ENCODE assay signal across 12 mouse cellular contexts in genomic region chr12:105843243-105844005, GRCm38 (mm10). TPM values are rescaled to one million over a fixed set of nuclear protein-coding genes. Genes with fewer than 3 reads are reported as not detected.
DNase-seq lines count a peak whose midpoint lies in the region; ATAC-seq and TF ChIP-seq lines count a peak whose summit lies in the region.
"Had no signal": no experiment of that assay in that cellular context is flagged by ENCODE, and none has a peak within 500 bp of the region (broad histone marks: within the 10 kb centered on the region; RNA-seq: fewer than 3 reads in every experiment).

No protein-coding gene starts in this region.

- CTCF ChIA-PET in Patski (lab: Charles Lee), result interaction anchor here (1.0 kb wide), 1 partner anchor 9 kb away, joined by 3 read pairs; no protein-coding TSS in a partner anchor

- no peaks in the 10 kb centered on the region for H3K27me3 ChIP-seq in heart, adult 2 months (ENCODE audit: control insufficient read depth, insufficient read depth, low read length)
- H3K27me3 ChIP-seq in heart, embryonic 11.5 days (ENCODE audit: control insufficient read depth, insufficient read depth, low read length), result no peaks in the 10 kb centered on the region
- H3K27me3 ChIP-seq in Patski, result no peaks in the 10 kb centered on the region
- H3K27me3 ChIP-seq in cerebellum, adult 2 months (ENCODE audit: control insufficient read depth, insufficient read depth, low read length), result no peaks in the 10 kb centered on the region
- no peaks in the 10 kb centered on the region for H3K27me3 ChIP-seq in heart, postnatal 0 days (ENCODE audit: control insufficient read depth, insufficient read depth, low read length)
- no peaks in the 10 kb centered on the region for H3K27me3 ChIP-seq in stomach, postnatal 0 days (ENCODE audit: control insufficient read depth, insufficient read depth, low read length)
- H3K27me3 ChIP-seq: CH12.LX; embryonic facial prominence, embryonic 12.5 days had no signal

- H3K36me3 ChIP-seq in heart, adult 2 months (ENCODE audit: control insufficient read depth, insufficient read depth, low read length), result no peaks in the 10 kb centered on the region
- peaks cover 13% of the 10 kb centered on the region for H3K36me3 ChIP-seq in heart, embryonic 11.5 days (ENCODE audit: control insufficient read depth, insufficient read depth, low read length)
- peaks cover 25% of the 10 kb centered on the region for H3K36me3 ChIP-seq in heart, postnatal 0 days (replicated peaks; ENCODE audit: control insufficient read depth, insufficient read depth, low read length)
- no peaks in the 10 kb centered on the region; the same call in 1 of the 2 replicates for H3K36me3 ChIP-seq in stomach, postnatal 0 days (ENCODE audit: control insufficient read depth, insufficient read depth, low read length)

- no peak for ATAC-seq in heart, embryonic 11.5 days (replicated peaks; ENCODE audit: insufficient number of reproducible peaks, low FRiP score, low TSS enrichment)
- ATAC-seq in Patski, result peak; percentile 57
- ATAC-seq in heart, postnatal 0 days (ENCODE audit: insufficient read depth, low read depth), result no peak; the same call in 1 of the 2 replicates
- no peak for ATAC-seq in activated CD4-positive, CD25-positive, alpha-beta regulatory T cell, adult 4 months
- no peak for ATAC-seq in stomach, postnatal 0 days (ENCODE audit: low FRiP score, low TSS enrichment)
- ATAC-seq: lung, postnatal 0 days had no signal

- H3K4me2 ChIP-seq in heart, embryonic 11.5 days, result no peak overlapping the region
- no peak overlapping the region for H3K4me2 ChIP-seq in heart, postnatal 0 days (ENCODE audit: low read depth, low read length)
- H3K4me2 ChIP-seq in stomach, postnatal 0 days (replicated peaks; ENCODE audit: low read depth), result no peak overlapping the region
- H3K4me2 ChIP-seq: embryonic facial prominence, embryonic 12.5 days had no signal

- no peak for TF ChIP-seq CTCF in heart, adult 2 months (IDR thresholded peaks at IDR 0.05)
- no peak for TF ChIP-seq CTCF in Patski (IDR thresholded peaks at IDR 0.05)
- TF ChIP-seq CTCF in cerebellum, adult 2 months (IDR thresholded peaks at IDR 0.05; ENCODE audit: borderline replicate concordance, insufficient read depth, low read depth, low read length), result no peak
- no peak for TF ChIP-seq CTCF in heart, postnatal 0 days (IDR thresholded peaks at IDR 0.05; ENCODE audit: low read depth)
- no peak for TF ChIP-seq CTCF in stomach, postnatal 0 days (IDR thresholded peaks at IDR 0.05; ENCODE audit: low read depth)

- H3K79me2 ChIP-seq in heart, adult 2 months (replicated peaks; ENCODE audit: control insufficient read depth, insufficient read depth, low read length), result no peaks in the 10 kb centered on the region

- no peaks in the 10 kb centered on the region for H3K4me1 ChIP-seq in heart, adult 2 months (ENCODE audit: control insufficient read depth, insufficient read depth, low read length)
- H3K4me1 ChIP-seq in heart, embryonic 11.5 days (ENCODE audit: control insufficient read depth, insufficient read depth, low read length), result no peaks in the 10 kb centered on the region
- peaks cover 6% of the 10 kb centered on the region for H3K4me1 ChIP-seq in cerebellum, adult 2 months (ENCODE audit: control insufficient read depth, insufficient read depth, low read length)
- H3K4me1 ChIP-seq in heart, postnatal 0 days (ENCODE audit: control insufficient read depth, insufficient read depth), result peaks cover 9% of the 10 kb centered on the region; the same call in 1 of the 2 replicates
- no peaks in the 10 kb centered on the region for H3K4me1 ChIP-seq in stomach, postnatal 0 days (replicated peaks; ENCODE audit: control insufficient read depth, insufficient read depth)

- POLR2A ChIA-PET in Patski (lab: Charles Lee), result no interaction called here

- no peak overlapping the region for H3K27ac ChIP-seq in heart, adult 2 months
- H3K27ac ChIP-seq in heart, embryonic 11.5 days (ENCODE audit: low read depth, low read length), result no peak overlapping the region
- no peak overlapping the region for H3K27ac ChIP-seq in cerebellum, adult 2 months (ENCODE audit: insufficient read depth, low read length)
- H3K27ac ChIP-seq in heart, postnatal 0 days (ENCODE audit: low read depth), result peak overlapping the region; percentile 13; the same call in 1 of the 2 replicates
- no peak overlapping the region for H3K27ac ChIP-seq in stomach, postnatal 0 days (replicated peaks)
- H3K27ac ChIP-seq: embryonic facial prominence, embryonic 12.5 days had no signal

- no peak overlapping the region for H3K9ac ChIP-seq in heart, adult 2 months (ENCODE audit: low read depth, low read length)
- no peak overlapping the region for H3K9ac ChIP-seq in heart, embryonic 11.5 days (ENCODE audit: low read depth, low read length)
- H3K9ac ChIP-seq in heart, postnatal 0 days (replicated peaks; ENCODE audit: low read depth, low read length), result no peak overlapping the region
- no peak overlapping the region for H3K9ac ChIP-seq in stomach, postnatal 0 days (ENCODE audit: low read length)
- H3K9ac ChIP-seq: embryonic facial prominence, embryonic 12.5 days had no signal

- H3K4me3 ChIP-seq in heart, adult 2 months, result no peak overlapping the region
- H3K4me3 ChIP-seq in heart, embryonic 11.5 days (ENCODE audit: low read depth, low read length), result no peak overlapping the region
- no peak overlapping the region for H3K4me3 ChIP-seq in cerebellum, adult 2 months (replicated peaks; ENCODE audit: insufficient read depth, low read depth, low read length)
- no peak overlapping the region for H3K4me3 ChIP-seq in heart, postnatal 0 days (ENCODE audit: low read depth, low read length)
- H3K4me3 ChIP-seq in stomach, postnatal 0 days (ENCODE audit: low read depth, low read length), result no peak overlapping the region
- H3K4me3 ChIP-seq: embryonic facial prominence, embryonic 12.5 days had no signal

- intact Hi-C loops in heart, adult 2 months (cut with DNase I), result no loop called here

- in situ Hi-C loops in Patski (cut with MboI; ENCODE audit: low pct_unique_long_range_greater_than_20kb), result loop anchor here (5.0 kb wide), 2 partner anchors 119 to 214 kb away; no protein-coding TSS in a partner anchor

- TF ChIP-seq POLR2A in heart, adult 2 months (IDR thresholded peaks at IDR 0.05; ENCODE audit: insufficient read depth, low read depth, low read length), result no peak
- TF ChIP-seq POLR2A in cerebellum, adult 2 months (IDR thresholded peaks at IDR 0.05; ENCODE audit: borderline replicate concordance, insufficient read depth, low read length), result no peak

- 24% methylated on average over 12 of the region's 12 CpGs for WGBS in heart, adult 2 months
- WGBS in heart, embryonic 11.5 days (ENCODE audit: insufficient replicate concordance), result 69% methylated on average over 12 of the region's 12 CpGs
- 16% methylated on average over 12 of the region's 12 CpGs for WGBS in cerebellum, adult 2 months
- WGBS in heart, postnatal 0 days, result 20% methylated on average over 12 of the region's 12 CpGs
- WGBS in stomach, postnatal 0 days, result 53% methylated on average over 12 of the region's 12 CpGs

- TF ChIP-seq EP300 in heart, adult 2 months (IDR thresholded peaks at IDR 0.05; ENCODE audit: insufficient read depth, low read depth, low read length), result no peak
- TF ChIP-seq EP300 in heart, postnatal 0 days (IDR thresholded peaks at IDR 0.05; ENCODE audit: low read depth), result no peak
- no peak for TF ChIP-seq EP300 in stomach, postnatal 0 days (optimal IDR thresholded peaks at IDR 0.05)

- no peaks in the 10 kb centered on the region for H3K9me3 ChIP-seq in heart, embryonic 11.5 days (replicated peaks; ENCODE audit: control insufficient read depth, low read length)
- no peaks in the 10 kb centered on the region for H3K9me3 ChIP-seq in heart, postnatal 0 days (replicated peaks; ENCODE audit: control insufficient read depth, low read length)
- no peaks in the 10 kb centered on the region for H3K9me3 ChIP-seq in stomach, postnatal 0 days (ENCODE audit: control insufficient read depth, low read length)
- H3K9me3 ChIP-seq: embryonic facial prominence, embryonic 12.5 days had no signal

- DNase-seq in heart, adult 2 months, result peak; percentile 40 to 41
- DNase-seq in Patski (ENCODE audit: low read depth, low spot score), result no peak
- DNase-seq in cerebellum, adult 2 months, result peak; percentile 69 to 78
- DNase-seq in heart, postnatal 0 days (ENCODE audit: low spot score), result no peak
- DNase-seq in right cerebral cortex, postnatal 25 days, result no peak
- DNase-seq in stomach, postnatal 0 days (ENCODE audit: low spot score), result no peak
- DNase-seq: thymus, postnatal 14 days had no signal

RNA-seq across cellular contexts. Expression of gene Papola, which starts 58.9 kb away (rescaled TPM):
- total RNA-seq in heart, adult 2 months (2021), result 100 to 1,000 TPM; 124 to 127 TPM
- 35.3 and 81.5 TPM in 2 replicates for polyA plus RNA-seq in heart, adult 2 months (2012; rRNA removed)
- 136 and 148 TPM in 2 replicates for polyA plus RNA-seq in heart, embryonic 11.5 days (2014; fragmentation: Nextera tagmentation; extraction: Ambion mirVana)
- 117 TPM for polyA plus RNA-seq in Patski (2021)
- 99.3 and 106 TPM in 2 replicates for polyA plus RNA-seq in cerebellum, adult 2 months (2012; rRNA removed)
- total RNA-seq in heart, postnatal 0 days (2014; rRNA removed; ENCODE audit: low replicate concordance), result 78.4 and 110 TPM in 2 replicates
- 118 and 124 TPM in 2 replicates for polyA plus RNA-seq in heart, postnatal 0 days (2015; fragmentation: Nextera tagmentation; extraction: Ambion mirVana)
- 100 to 1,000 TPM; 109 to 124 TPM for polyA plus RNA-seq in activated CD4-positive, CD25-positive, alpha-beta regulatory T cell, adult 4 months (2017; shearing (Covaris generic))
- 104 and 105 TPM in 2 replicates for polyA plus RNA-seq in stomach, postnatal 0 days (2015; fragmentation: Nextera tagmentation; extraction: Ambion mirVana)

Comparison
In these comparisons a context has a peak if more than half of its experiments do, and no peak if none do; other contexts are left out.
1. DNase-seq: peak in heart, adult 2 months (2 of 2) and cerebellum, adult 2 months (2 of 2); none in Patski (single experiment), heart, postnatal 0 days (single experiment), right cerebral cortex, postnatal 25 days (single experiment) and stomach, postnatal 0 days (single experiment).